Mouse (Mus musculus) B cell, adult 62 days (primary cell): ENCODE results near the gene Mxi1. TPM values are rescaled to one million over a fixed set of nuclear protein-coding genes. Genes with fewer than 3 reads are reported as not detected.

Experiments
- total RNA-seq: library from RNA; stranded (reverse); gene quantifications from 4 replicates; pipeline ENCODE4 v1.2.4, GENCODE M21; 2023

Mxi1 gene
- total RNA-seq: 12.4 to 15.9 TPM (median 14.0 TPM) in 4 replicates

GRCm38 (mm10) chr19:53310348-53310747 lies at the start of gene Mxi1:
Gene Mxi1 (plus strand): TSS chr19:53310518.

GRCm38 (mm10) chr19:53371666-53372065 lies 61.3 kb downstream of the Mxi1 start, which contains the start of gene Gm10197:
Gene Gm10197 (minus strand): TSS chr19:53371766.

GRCm38 (mm10) chr19:53390495-53391007 lies 80.2 kb downstream of the Mxi1 start, which contains the start of gene Smndc1:
Gene Smndc1 (minus strand): TSS chr19:53390578.

Other genes with a start within 250 kb of the Mxi1 start
- 274 to 334 TPM (median 295 TPM) in 4 replicates for gene Add3, start 170.1 kb upstream of the Mxi1 start, total RNA-seq
- not detected in 4 replicates for gene Gm10197, start 61.2 kb downstream of the Mxi1 start, total RNA-seq
- gene Smndc1, start 80.1 kb downstream of the Mxi1 start, total RNA-seq: 113 to 133 TPM (median 115 TPM) in 4 replicates
- gene Dusp5, start 218.6 kb downstream of the Mxi1 start, total RNA-seq: 84.1 to 93.6 TPM (median 88.2 TPM) in 4 replicates